Mouse (Mus musculus) bone marrow macrophage, adult 2 months (primary cell): ENCODE results near the gene Sumo1.

Experiments used
- CTCF ChIP-seq: IDR thresholded peaks from 2 replicates; pipeline ENCODE4 v1.5.1; 2012; ENCODE audit warnings: low read depth, mild to moderate bottlenecking, low read length, moderate library complexity
- POLR2A ChIP-seq: IDR thresholded peaks from 2 replicates; pipeline ENCODE4 v1.6.1; 2012; ENCODE audit warnings: mild to moderate bottlenecking, low read depth, low read length, borderline replicate concordance

- TF ChIP-seq CTCF: no peak
- no peak for TF ChIP-seq POLR2A
These were observed 77.8 kb downstream of the Sumo1 start for GRCm38 (mm10) chr1:59592876-59593275.
